Mouse (Mus musculus) midbrain, embryonic 12.5 days (tissue): Measurements from ENCODE around the gene Col4a3bp. TPM values are rescaled to one million over a fixed set of nuclear protein-coding genes. Genes with fewer than 3 reads are reported as not detected.
A peak's percentile ranks its signal among the peaks of the same experiment; 100 is the strongest.

ENCODE experiments used
- ATAC-seq: fragments of 200-750 bp; cut with Nextera tagmentation; 2 replicates; pipeline ENCODE4 v1.8.0; 2017; ENCODE audit warnings: low read depth, moderate TSS enrichment, moderate library complexity; ENCODE audit not compliant: low FRiP score
- H3K27ac ChIP-seq: fragments of 300-500 bp; sonication (generic); replicated peaks from 2 replicates; pipeline ENCODE4 v1.5.1; 2016; ENCODE audit warnings: mild to moderate bottlenecking
- H3K27me3 ChIP-seq: fragments of 300-500 bp; sonication (generic); 2 replicates; pipeline ENCODE4 v1.6.1; 2016; ENCODE audit warnings: mild to moderate bottlenecking
- H3K36me3 ChIP-seq: fragments of 300-500 bp; sonication (generic); 2 replicates; pipeline ENCODE4 v1.6.1; 2016
- H3K4me1 ChIP-seq: fragments of 300-500 bp; sonication (generic); 2 replicates; pipeline ENCODE4 v1.6.1; 2016
- H3K4me2 ChIP-seq: fragments of 300-500 bp; sonication (generic); replicated peaks from 2 replicates; pipeline ENCODE4 v1.6.1; 2016; ENCODE audit warnings: mild to moderate bottlenecking, moderate library complexity
- H3K4me3 ChIP-seq: fragments of 300-500 bp; sonication (generic); 2 replicates; pipeline ENCODE4 v1.5.1; 2016; ENCODE audit warnings: mild to moderate bottlenecking
- H3K9ac ChIP-seq: fragments of 300-500 bp; sonication (generic); replicated peaks from 2 replicates; pipeline ENCODE4 v1.6.1; 2016; ENCODE audit warnings: mild to moderate bottlenecking, moderate library complexity
- H3K9me3 ChIP-seq: fragments of 300-500 bp; sonication (generic); 2 replicates; pipeline ENCODE4 v1.6.1; 2016; ENCODE audit warnings: mild to moderate bottlenecking
- WGBS: fragments of 180-500 bp; shearing (Covaris S2); methylation state at CpG from one replicate; pipeline ENCODE4 v1.1.7; 2016; 5-methylcytosine and 5-hydroxymethylcytosine counted together
- polyA plus RNA-seq: library from polyadenylated mRNA; unstranded; fragments of >200 nt; fragmentation: Nextera tagmentation; extraction: Ambion mirVana; gene quantifications from 2 replicates; pipeline ENCODE4 v1.2.1, GENCODE M21; 2016

Gene Col4a3bp
- polyA plus RNA-seq, 1 experiment from 2014 or later = 8.6 TPM

GRCm38 (mm10) chr13:96521294-96521693 lies 21.1 kb upstream of the Col4a3bp start:
- Histone ChIP-seq H3K4me3 (no peak overlapping the region), H3K27me3 (no peaks in the 10 kb centered on the region), H3K27ac (no peak overlapping the region), H3K9me3 (no peaks in the 10 kb centered on the region), H3K4me1 (no peaks in the 10 kb centered on the region), H3K9ac (no peak overlapping the region), H3K36me3 (no peaks in the 10 kb centered on the region), H3K4me2 (no peak overlapping the region)
- WGBS = 88% methylated on average over 3 of the region's 3 CpGs
- ATAC-seq = no peak

DNA sequence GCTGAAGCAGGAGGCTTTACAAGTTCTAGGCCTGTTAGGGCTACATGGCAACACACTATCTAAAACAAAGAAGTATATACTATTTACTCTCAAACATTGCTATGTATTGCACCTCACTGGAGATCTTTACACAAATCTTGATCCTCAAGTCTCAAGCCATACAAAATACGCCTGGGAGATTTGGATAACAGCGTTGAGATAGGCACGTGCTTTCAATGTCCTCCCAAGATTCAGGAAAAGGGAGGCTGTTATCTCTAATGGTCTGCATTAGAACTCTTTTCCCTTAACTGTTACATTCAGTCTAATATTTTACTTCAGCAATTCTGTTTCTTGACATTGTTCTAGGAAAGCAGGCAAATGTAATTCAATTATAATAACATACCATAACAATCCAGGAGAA lies 15.4 kb upstream of the Col4a3bp start:
- WGBS = 96% methylated on average over 3 of the region's 3 CpGs

GRCm38 (mm10) chr13:96527856-96528255 lies 14.6 kb upstream of the Col4a3bp start:
- 94% methylated on average over 11 of the region's 11 CpGs for WGBS
- H3K9ac ChIP-seq = no peak overlapping the region
- no peaks in the 10 kb centered on the region for H3K9me3 ChIP-seq
- H3K4me1 ChIP-seq = no peaks in the 10 kb centered on the region
- H3K27me3 ChIP-seq = no peaks in the 10 kb centered on the region
- H3K27ac ChIP-seq = no peak overlapping the region
- no peak overlapping the region for H3K4me3 ChIP-seq
- H3K36me3 ChIP-seq = no peaks in the 10 kb centered on the region
- no peak overlapping the region for H3K4me2 ChIP-seq
- ATAC-seq = no peak

More for the DNA sequence above, 15.4 kb upstream of the Col4a3bp start:
- Histone ChIP-seq H3K36me3 (no peaks in the 10 kb centered on the region), H3K9me3 (no peaks in the 10 kb centered on the region), H3K4me3 (no peak overlapping the region), H3K4me1 (no peaks in the 10 kb centered on the region), H3K27ac (no peak overlapping the region), H3K4me2 (no peak overlapping the region), H3K27me3 (no peaks in the 10 kb centered on the region), H3K9ac (no peak overlapping the region)
- ATAC-seq = no peak

DNA sequence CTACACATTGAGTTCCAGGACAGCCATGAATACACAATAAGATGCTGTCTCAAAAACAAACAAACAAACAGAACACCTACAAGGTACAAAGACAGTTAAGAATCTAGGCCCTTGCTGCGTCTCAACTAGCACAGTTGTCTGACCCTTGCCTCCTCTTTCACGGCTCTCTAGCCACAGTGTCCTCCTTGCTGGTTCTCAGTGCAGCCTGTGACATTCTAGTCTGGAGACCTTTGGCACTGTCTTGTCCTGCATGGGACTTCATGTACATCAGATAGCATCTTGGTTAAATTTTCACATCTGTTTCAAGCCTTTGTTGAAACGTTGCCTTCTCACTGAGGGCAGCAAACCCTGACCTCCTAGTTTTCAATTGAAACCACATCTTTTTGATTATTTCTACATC lies 13.6 kb upstream of the Col4a3bp start:
- no peak for ATAC-seq
- no peaks in the 10 kb centered on the region for H3K27me3 ChIP-seq
- H3K36me3 ChIP-seq = no peaks in the 10 kb centered on the region
- H3K4me2 ChIP-seq = no peak overlapping the region
- H3K4me3 ChIP-seq = no peak overlapping the region
- no peak overlapping the region for H3K9ac ChIP-seq
- H3K9me3 ChIP-seq = no peaks in the 10 kb centered on the region
- WGBS = 88% methylated on average over 3 of the region's 3 CpGs
- H3K27ac ChIP-seq = no peak overlapping the region
- H3K4me1 ChIP-seq = peaks cover 4% of the 10 kb centered on the region; the same call in 1 of the 2 replicates

DNA sequence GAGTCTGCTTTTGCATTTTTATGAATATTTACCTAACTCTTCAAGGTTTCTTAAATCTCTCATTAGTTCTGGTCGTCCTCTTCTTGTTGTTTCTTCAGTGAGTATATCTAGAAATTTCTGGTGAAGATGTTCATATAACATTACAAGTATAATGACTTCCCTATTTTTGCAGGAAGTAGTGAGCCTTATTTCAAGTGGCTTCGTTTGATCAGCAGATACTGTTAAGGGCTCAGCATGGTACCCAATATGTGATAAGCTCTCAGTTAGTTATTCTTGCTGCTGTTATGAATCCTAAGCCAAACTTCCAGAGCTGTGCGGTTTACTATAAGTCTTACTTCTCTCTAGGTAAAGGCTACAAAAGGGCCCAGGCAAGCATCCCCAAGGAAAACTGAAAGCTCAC lies 12.9 kb upstream of the Col4a3bp start:
- no peaks in the 10 kb centered on the region for H3K36me3 ChIP-seq
- no peak overlapping the region for H3K4me2 ChIP-seq
- no peaks in the 10 kb centered on the region for H3K9me3 ChIP-seq
- no peak overlapping the region for H3K27ac ChIP-seq
- no peak for ATAC-seq
- no peak overlapping the region for H3K4me3 ChIP-seq
- 91% methylated on average over 3 of the region's 3 CpGs for WGBS
- no peaks in the 10 kb centered on the region for H3K27me3 ChIP-seq
- peaks cover 4% of the 10 kb centered on the region; the same call in 1 of the 2 replicates for H3K4me1 ChIP-seq
- H3K9ac ChIP-seq = no peak overlapping the region

- Histone ChIP-seq H3K4me1 (peaks cover 4% of the 10 kb centered on the region; the same call in 1 of the 2 replicates), H3K4me3 (no peak overlapping the region), H3K4me2 (no peak overlapping the region), H3K27ac (no peak overlapping the region), H3K9ac (no peak overlapping the region), H3K27me3 (no peaks in the 10 kb centered on the region), H3K36me3 (no peaks in the 10 kb centered on the region), H3K9me3 (no peaks in the 10 kb centered on the region)
- WGBS = 95% methylated on average over 9 of the region's 9 CpGs
- ATAC-seq = no peak
Measured at GRCm38 (mm10) chr13:96530064-96530463, 12.4 kb upstream of the Col4a3bp start.

GRCm38 (mm10) chr13:96532176-96532575 lies 10.2 kb upstream of the Col4a3bp start:
- peaks cover 4% of the 10 kb centered on the region; the same call in 1 of the 2 replicates for H3K4me1 ChIP-seq
- no peak overlapping the region for H3K4me2 ChIP-seq
- H3K9ac ChIP-seq = no peak overlapping the region
- no peak for ATAC-seq
- 89% methylated on average over 6 of the region's 6 CpGs for WGBS
- H3K4me3 ChIP-seq = no peak overlapping the region
- no peak overlapping the region for H3K27ac ChIP-seq
- no peaks in the 10 kb centered on the region for H3K36me3 ChIP-seq
- H3K27me3 ChIP-seq = no peaks in the 10 kb centered on the region
- no peaks in the 10 kb centered on the region for H3K9me3 ChIP-seq

DNA sequence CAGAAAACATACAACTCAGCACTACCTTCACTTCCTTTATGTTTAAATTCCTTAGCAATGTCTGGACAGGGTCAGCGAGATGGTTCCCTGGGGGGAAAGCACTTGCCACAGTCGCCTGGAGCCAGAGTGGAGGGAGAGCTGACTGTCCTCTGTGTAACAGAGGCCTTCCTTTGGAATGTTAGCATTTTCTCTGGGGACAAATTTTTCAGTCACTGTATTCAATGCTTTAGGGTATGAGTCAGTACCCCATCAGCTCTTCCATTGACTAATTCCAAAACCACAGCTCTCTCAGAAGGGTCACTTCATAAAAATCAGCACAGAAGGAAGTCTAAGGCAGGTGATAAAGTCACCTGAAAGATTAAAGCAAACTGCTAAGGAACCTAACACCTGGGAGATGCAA lies 8.7 kb upstream of the Col4a3bp start:
- Histone ChIP-seq H3K4me3 (no peak overlapping the region), H3K27me3 (no peaks in the 10 kb centered on the region), H3K27ac (no peak overlapping the region), H3K4me1 (peaks cover 4% of the 10 kb centered on the region; the same call in 1 of the 2 replicates), H3K9me3 (no peaks in the 10 kb centered on the region), H3K9ac (no peak overlapping the region), H3K4me2 (no peak overlapping the region), H3K36me3 (no peaks in the 10 kb centered on the region)
- ATAC-seq = no peak
- 49% methylated on average over 2 of the region's 2 CpGs for WGBS

- no peak overlapping the region for H3K9ac ChIP-seq
- 92% methylated on average over 5 of the region's 5 CpGs for WGBS
Measured at GRCm38 (mm10) chr13:96536821-96537572, 5.4 kb upstream of the Col4a3bp start.

DNA sequence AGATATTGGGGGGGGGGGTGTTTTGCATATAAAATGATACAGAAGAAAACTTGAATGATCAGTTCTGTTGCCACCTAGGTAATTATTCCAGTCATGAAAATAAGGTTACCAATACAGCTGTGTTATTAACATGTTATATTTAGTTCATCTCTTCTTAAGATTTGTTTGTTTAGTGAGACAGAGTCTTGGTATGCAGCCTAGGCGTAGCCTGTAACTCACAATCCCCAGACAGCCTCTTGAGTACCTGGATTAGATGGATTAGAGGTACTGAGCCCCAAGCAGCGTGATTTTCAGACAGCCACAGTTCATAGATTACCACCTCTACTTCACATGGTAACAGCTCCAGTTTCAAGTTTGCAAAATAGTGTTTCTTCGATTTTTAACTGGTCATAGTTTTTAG lies 4.3 kb upstream of the Col4a3bp start:
- no peaks in the 10 kb centered on the region for H3K36me3 ChIP-seq
- no peak overlapping the region for H3K4me2 ChIP-seq
- no peaks in the 10 kb centered on the region for H3K9me3 ChIP-seq
- 75% methylated on average over 3 of the region's 3 CpGs for WGBS
- ATAC-seq = no peak
- H3K27me3 ChIP-seq = no peaks in the 10 kb centered on the region
- H3K9ac ChIP-seq = no peak overlapping the region
- no peak overlapping the region for H3K27ac ChIP-seq
- H3K4me1 ChIP-seq = peaks cover 4% of the 10 kb centered on the region
- no peak overlapping the region for H3K4me3 ChIP-seq

More at GRCm38 (mm10) chr13:96536821-96537572, 5.4 kb upstream of the Col4a3bp start:
- Histone ChIP-seq H3K4me3 (no peak overlapping the region), H3K27ac (no peak overlapping the region), H3K36me3 (no peaks in the 10 kb centered on the region), H3K27me3 (no peaks in the 10 kb centered on the region), H3K4me1 (peaks cover 6% of the 10 kb centered on the region), H3K4me2 (no peak overlapping the region), H3K9me3 (no peaks in the 10 kb centered on the region)
- ATAC-seq = no peak

DNA sequence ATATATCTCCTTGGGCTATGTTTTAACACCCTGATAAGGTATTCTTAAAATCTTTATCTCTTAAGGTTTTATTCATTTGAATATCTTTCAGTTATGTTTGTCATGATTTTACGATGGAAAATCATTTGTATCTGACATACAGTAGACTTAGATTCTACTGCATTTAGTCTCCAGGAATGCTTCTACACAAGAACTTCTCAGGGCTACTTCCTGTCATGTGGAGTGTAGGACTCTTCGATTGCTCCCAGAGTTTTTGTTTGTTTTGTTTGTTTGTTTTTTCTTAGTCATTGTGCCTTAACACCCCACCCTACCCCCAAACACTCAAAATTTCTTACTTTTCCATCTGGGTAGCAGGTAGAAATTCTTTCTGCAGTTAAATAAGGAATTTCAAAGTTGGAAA lies 1.0 kb upstream of the Col4a3bp start:
- H3K9ac ChIP-seq = no peak overlapping the region
- peak overlapping the region; percentile 81; the same call in 1 of the 2 replicates for H3K4me2 ChIP-seq
- H3K4me1 ChIP-seq = peaks cover 9% of the 10 kb centered on the region
- WGBS = 59% methylated on average over 2 of the region's 2 CpGs
- no peak overlapping the region for H3K27ac ChIP-seq
- no peaks in the 10 kb centered on the region for H3K36me3 ChIP-seq
- ATAC-seq = no peak
- 0 out of 2 replicates have a peak overlapping the region, but pooled peaks have one; percentile 79 for H3K4me3 ChIP-seq
- no peaks in the 10 kb centered on the region for H3K27me3 ChIP-seq
- H3K9me3 ChIP-seq = no peaks in the 10 kb centered on the region

- under 1% methylated on average over 65 of the region's 73 CpGs for WGBS
- Histone ChIP-seq H3K27me3 (no peaks in the 10 kb centered on the region), H3K4me2 (peak overlapping the region; percentile 81), H3K36me3 (no peaks in the 10 kb centered on the region), H3K9ac (peak overlapping the region; percentile 91), H3K4me3 (peak overlapping the region; percentile 79), H3K4me1 (peaks cover 9% of the 10 kb centered on the region), H3K27ac (peak overlapping the region; percentile 94), H3K9me3 (no peaks in the 10 kb centered on the region)
- ATAC-seq = no peak; the same call in none of the 2 replicates
Measured at GRCm38 (mm10) chr13:96542901-96543891, 778 bp downstream of the Col4a3bp start.
